Mouse (Mus musculus) inflammation-experienced regulatory T-cells (primary cell): ENCODE data around the gene Oosp2. TPM values are rescaled to one million over a fixed set of nuclear protein-coding genes. Genes with fewer than 3 reads are reported as not detected.

Experiments used
- polyA plus RNA-seq, 2 experiments: library from polyadenylated mRNA; unstranded; fragments of 100-300 nt; shearing (Covaris generic); gene quantifications; one replicate each; pipeline ENCODE4 v1.2.1; 2017

The Oosp2 gene
- not detected for polyA plus RNA-seq

DNA sequence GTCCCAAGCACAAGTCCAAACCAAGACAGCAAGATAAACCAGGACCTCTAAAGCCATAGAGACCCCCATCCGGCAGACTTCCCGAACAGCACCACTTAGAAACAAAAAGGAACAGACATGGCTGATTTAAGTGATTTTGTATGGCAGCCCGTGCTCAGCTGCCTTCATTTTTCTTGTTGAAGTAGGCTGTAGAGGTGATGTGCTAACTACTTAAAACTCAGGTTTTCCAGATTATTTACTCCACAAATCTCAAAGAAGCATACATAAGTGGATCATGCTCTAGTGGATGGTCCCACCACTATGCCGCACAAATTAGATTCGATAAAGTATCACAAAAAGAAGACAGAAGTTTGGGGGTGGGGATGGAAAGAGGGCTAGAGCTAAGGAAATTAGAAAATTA, at the start of gene Oosp2:
Oosp2 (minus strand) TSS at position 101 of the 400 bp plus-strand sequence.

DNA sequence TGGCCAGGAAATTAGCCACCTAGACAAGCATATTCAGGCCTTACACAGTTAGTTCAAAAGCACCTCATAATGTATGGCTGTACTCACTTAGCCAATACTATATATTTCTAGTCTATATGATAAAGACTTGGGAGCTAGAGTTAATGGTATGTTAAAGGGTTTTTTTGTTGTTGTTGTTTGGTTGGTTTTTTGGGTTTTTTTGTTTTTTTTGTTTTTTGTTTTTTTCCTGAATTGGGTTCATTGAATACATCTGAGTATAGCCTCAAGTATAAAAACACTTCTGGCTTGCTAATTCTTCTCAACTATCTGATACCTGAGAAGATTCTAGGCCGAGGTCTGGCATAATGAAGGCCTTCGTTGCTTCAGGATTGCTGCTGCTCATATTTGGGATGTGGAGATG, 36.4 kb upstream of the Oosp2 start, which contains the start of gene Oosp3:
Oosp3 (plus strand) TSS at position 301 of the 400 bp plus-strand sequence.

DNA sequence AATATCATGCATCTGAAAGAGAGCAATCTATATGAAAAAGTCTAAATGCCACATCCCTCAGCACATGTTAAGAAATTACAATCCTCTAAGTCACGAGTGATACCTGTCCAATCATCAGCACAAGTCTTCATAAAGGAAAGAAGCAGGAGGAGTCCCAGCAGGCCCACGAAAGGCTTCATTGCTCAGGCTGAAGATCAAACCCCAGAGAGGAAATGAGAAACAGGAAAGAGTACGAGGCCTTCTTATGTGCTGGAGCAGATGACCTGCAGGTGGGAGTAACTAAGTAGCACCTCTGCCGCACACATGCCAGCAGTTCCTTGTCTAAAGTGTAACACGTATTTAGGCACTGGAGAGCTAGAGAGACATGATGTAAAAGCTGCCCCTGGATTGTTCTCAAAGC, 30.5 kb upstream of the Oosp2 start, which contains the start of gene Oosp1:
Oosp1 (minus strand) TSS at position 312 of the 400 bp plus-strand sequence.

DNA sequence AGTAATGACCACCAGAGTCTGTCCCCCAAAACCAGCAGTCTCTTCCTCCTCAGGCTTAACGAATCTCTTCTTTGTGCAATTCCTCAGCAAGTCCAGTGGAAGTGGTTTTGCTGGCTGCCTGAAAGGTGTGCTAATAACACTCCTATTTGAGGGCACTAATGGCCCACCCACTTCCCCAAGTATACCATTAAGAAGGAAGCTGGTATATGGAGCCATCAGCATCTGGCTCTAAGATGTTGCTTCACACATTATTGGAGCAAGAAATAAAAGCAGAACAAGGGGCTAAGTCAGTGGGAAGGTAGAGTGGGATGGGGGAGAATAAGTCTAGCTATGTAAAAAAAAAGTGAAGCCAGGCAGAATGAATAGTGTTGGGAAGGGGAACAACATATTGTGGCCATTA, 19.6 kb downstream of the Oosp2 start, which contains the start of gene Ms4a3:
Ms4a3 (minus strand) TSS at position 120 of the 400 bp plus-strand sequence.

DNA sequence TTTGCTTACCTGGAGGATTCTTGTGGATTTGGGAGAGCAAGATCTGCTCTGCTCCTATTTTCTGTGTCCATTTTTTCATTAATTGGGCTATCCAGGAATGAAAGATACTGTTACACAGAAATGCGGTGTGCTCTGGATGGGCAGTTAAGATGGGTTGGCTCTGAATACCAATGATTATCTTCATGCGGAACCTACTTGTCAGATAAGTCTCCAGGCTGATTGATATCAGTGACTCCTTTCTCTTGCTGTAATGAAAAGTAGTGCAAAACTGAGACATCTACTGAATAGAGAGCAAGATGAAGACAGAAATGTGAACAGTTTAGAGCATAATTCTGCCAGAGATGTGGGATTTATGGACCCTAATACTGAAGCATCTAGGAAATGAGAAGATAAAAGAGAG, 36.8 kb downstream of the Oosp2 start, which contains the start of gene Ms4a2:
Ms4a2 (minus strand) TSS at position 169 of the 400 bp plus-strand sequence.

DNA sequence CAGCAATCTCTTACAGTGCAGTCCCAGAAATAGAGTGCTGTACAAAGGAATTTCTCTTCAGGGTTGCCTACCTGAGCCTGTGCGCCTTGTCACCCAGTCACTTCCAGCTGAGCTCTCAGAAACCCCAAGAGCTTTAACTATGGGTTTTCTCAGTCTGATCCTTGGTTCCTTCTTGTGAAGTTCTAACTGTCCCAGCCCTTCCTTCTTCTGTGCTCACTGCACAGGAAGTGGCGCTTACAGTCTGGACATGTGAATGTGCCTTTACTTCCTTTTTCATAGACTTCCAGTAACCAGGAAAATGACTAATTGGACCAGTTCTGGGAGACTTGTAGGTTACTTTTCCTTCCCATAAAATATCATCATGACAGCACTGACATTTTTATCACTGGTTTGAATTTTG, 55.8 kb downstream of the Oosp2 start, which contains the start of gene Ms4a6d:
Ms4a6d (minus strand) TSS at position 247 of the 400 bp plus-strand sequence.

Other genes with a start within 250 kb of the Oosp2 start
- gene Ms4a4b, start 217.0 kb downstream of the Oosp2 start, polyA plus RNA-seq = 1,000 to 10,000 TPM; 2,238 to 3,168 TPM
- 10 to 100 TPM; 12.9 to 14.6 TPM for gene Ms4a6c, start 191.2 kb downstream of the Oosp2 start, polyA plus RNA-seq
- gene Gm8369, start 174.6 kb downstream of the Oosp2 start, polyA plus RNA-seq = 100 to 1,000 TPM; 228 to 249 TPM
- gene Ms4a6b, start 144.0 kb downstream of the Oosp2 start, polyA plus RNA-seq = 100 to 1,000 TPM; 810 to 848 TPM
- gene Ms4a4d, start 123.8 kb downstream of the Oosp2 start, polyA plus RNA-seq = 1 to 10 TPM; 3.2 to 3.4 TPM
- 10 to 100 TPM in 1 of 2 experiments, 1 to 10 TPM in 1; 9.6 to 13.4 TPM for gene Ms4a6d, start 55.7 kb downstream of the Oosp2 start, polyA plus RNA-seq
- under 1 TPM; 0.31 to 0.35 TPM for gene Ms4a2, start 36.8 kb downstream of the Oosp2 start, polyA plus RNA-seq
- gene Ms4a3, start 19.7 kb downstream of the Oosp2 start, polyA plus RNA-seq = under 1 TPM in 1 of 2 experiments, not detected in 1; 0.77 TPM
- under 1 TPM in 1 of 2 experiments, not detected in 1; 0.55 TPM for gene Oosp1, start 30.6 kb upstream of the Oosp2 start, polyA plus RNA-seq
- gene Oosp3, start 36.5 kb upstream of the Oosp2 start, polyA plus RNA-seq = under 1 TPM; 0.41 to 0.78 TPM
- gene Gif, start 87.0 kb upstream of the Oosp2 start, polyA plus RNA-seq = under 1 TPM in 1 of 2 experiments, not detected in 1; 0.18 TPM
- gene Mrpl16, start 109.8 kb upstream of the Oosp2 start, polyA plus RNA-seq = 10 to 100 TPM; 38.2 to 43.8 TPM
- 1 to 10 TPM; 2.9 to 4.5 TPM for gene Stx3, start 158.8 kb upstream of the Oosp2 start, polyA plus RNA-seq
- gene Olfr1417, start 178.7 kb upstream of the Oosp2 start, polyA plus RNA-seq = under 1 TPM in 1 of 2 experiments, not detected in 1; 0.10 TPM
- under 1 TPM in 1 of 2 experiments, not detected in 1; 0.22 TPM for gene Olfr1418, start 200.5 kb upstream of the Oosp2 start, polyA plus RNA-seq
- not detected for gene Olfr1419, start 214.5 kb upstream of the Oosp2 start, polyA plus RNA-seq
- gene Olfr1420, start 226.0 kb upstream of the Oosp2 start, polyA plus RNA-seq = 1 to 10 TPM in 1 of 2 experiments, under 1 TPM in 1; 0.30 to 1.8 TPM